Mouse (Mus musculus) ES-E14 (cell line): ENCODE data around the gene Krt72.

ENCODE experiments used
- CHD2 ChIP-seq: IDR thresholded peaks from 2 replicates; pipeline ENCODE4 v1.6.1; 2014; ENCODE audit warnings: mild to moderate bottlenecking, low read depth, low read length, inconsistent platforms
- HCFC1 ChIP-seq: IDR thresholded peaks from 2 replicates; pipeline ENCODE4 v1.6.1; 2012; ENCODE audit warnings: low read length, inconsistent platforms, borderline replicate concordance; ENCODE audit not compliant: insufficient read depth
- MAFK ChIP-seq: IDR thresholded peaks from 2 replicates; pipeline ENCODE4 v1.6.1; 2014; ENCODE audit warnings: mild to moderate bottlenecking, low read depth, low read length, inconsistent platforms; ENCODE audit not compliant: insufficient read depth
- ZC3H11A ChIP-seq: IDR thresholded peaks from 2 replicates; pipeline ENCODE4 v1.6.1; 2012; ENCODE audit warnings: low read depth, mild to moderate bottlenecking, inconsistent platforms, low read length, borderline replicate concordance

- no peak for TF ChIP-seq ZC3H11A
- no peak for TF ChIP-seq HCFC1
- no peak for TF ChIP-seq MAFK
- TF ChIP-seq CHD2, result no peak
Observed at GRCm38 (mm10) chr15:101803052-101803822, 17.0 kb upstream of the Krt72 start.
